Mouse (Mus musculus) kidney, postnatal 0 days (tissue): Measurements from ENCODE around the gene B4galnt1. TPM values are rescaled to one million over a fixed set of nuclear protein-coding genes. Genes with fewer than 3 reads are reported as not detected.

Source experiments
- ATAC-seq: fragments of 200-750 bp; cut with Nextera tagmentation; replicated peaks from 2 replicates; pipeline ENCODE4 v1.8.0; 2017; ENCODE audit warnings: low read depth, moderate number of reproducible peaks, moderate TSS enrichment, moderate library complexity; ENCODE audit not compliant: low FRiP score
- DNase-seq: peaks from one replicate; pipeline ENCODE4 v3.0.0-alpha.2; 2016; ENCODE audit warnings: low spot score
- H3K27ac ChIP-seq: fragments of 300-500 bp; sonication (generic); 2 replicates; pipeline ENCODE4 v1.5.1; 2014; ENCODE audit warnings: mild to moderate bottlenecking
- H3K27me3 ChIP-seq: fragments of 300-500 bp; sonication (generic); 2 replicates; pipeline ENCODE4 v1.6.1; 2014; ENCODE audit warnings: low read length, mixed read lengths; ENCODE audit not compliant: insufficient read depth
- H3K36me3 ChIP-seq: fragments of 300-500 bp; sonication (generic); 2 replicates; pipeline ENCODE4 v1.6.1; 2014; ENCODE audit warnings: low read length, mixed read lengths; ENCODE audit not compliant: insufficient read depth
- H3K4me1 ChIP-seq: fragments of 300-500 bp; sonication (generic); replicated peaks from 2 replicates; pipeline ENCODE4 v1.6.1; 2014; ENCODE audit warnings: antibody characterized with exemption, low read length, mixed read lengths; ENCODE audit not compliant: insufficient read depth
- H3K4me2 ChIP-seq: fragments of 300-500 bp; sonication (generic); 2 replicates; pipeline ENCODE4 v1.6.1; 2014; ENCODE audit warnings: mild to moderate bottlenecking, low read length, moderate library complexity, mixed read lengths
- H3K4me3 ChIP-seq: fragments of 300-500 bp; sonication (generic); replicated peaks from 2 replicates; pipeline ENCODE4 v1.5.1; 2014; ENCODE audit warnings: low read depth, low read length
- H3K9ac ChIP-seq: fragments of 300-500 bp; sonication (generic); 2 replicates; pipeline ENCODE4 v1.6.1; 2014; ENCODE audit warnings: low read depth, low read length
- H3K9me3 ChIP-seq: fragments of 300-500 bp; sonication (generic); replicated peaks from 2 replicates; pipeline ENCODE4 v1.6.1; 2016; ENCODE audit warnings: low read length, inconsistent platforms, mixed read lengths
- CTCF ChIP-seq: IDR thresholded peaks from 2 replicates; pipeline ENCODE4 v1.5.1; 2016; ENCODE audit warnings: antibody characterized with exemption, low read depth, mild to moderate bottlenecking, moderate library complexity
- WGBS: fragments of 180-500 bp; shearing (Covaris S2); extraction: QIAGEN DNeasy Blood & Tissue Kit; methylation state at CpG from one replicate; pipeline ENCODE4 v1.1.7; 2014; 5-methylcytosine and 5-hydroxymethylcytosine counted together
- polyA plus RNA-seq: library from polyadenylated mRNA; unstranded; fragments of >200 nt; fragmentation: Nextera tagmentation; extraction: Ambion mirVana; gene quantifications from 2 replicates; pipeline ENCODE4 v1.2.1, GENCODE M21; 2015

The B4galnt1 gene
- polyA plus RNA-seq, 1 experiment from 2014 or later: 16.4 TPM

DNA sequence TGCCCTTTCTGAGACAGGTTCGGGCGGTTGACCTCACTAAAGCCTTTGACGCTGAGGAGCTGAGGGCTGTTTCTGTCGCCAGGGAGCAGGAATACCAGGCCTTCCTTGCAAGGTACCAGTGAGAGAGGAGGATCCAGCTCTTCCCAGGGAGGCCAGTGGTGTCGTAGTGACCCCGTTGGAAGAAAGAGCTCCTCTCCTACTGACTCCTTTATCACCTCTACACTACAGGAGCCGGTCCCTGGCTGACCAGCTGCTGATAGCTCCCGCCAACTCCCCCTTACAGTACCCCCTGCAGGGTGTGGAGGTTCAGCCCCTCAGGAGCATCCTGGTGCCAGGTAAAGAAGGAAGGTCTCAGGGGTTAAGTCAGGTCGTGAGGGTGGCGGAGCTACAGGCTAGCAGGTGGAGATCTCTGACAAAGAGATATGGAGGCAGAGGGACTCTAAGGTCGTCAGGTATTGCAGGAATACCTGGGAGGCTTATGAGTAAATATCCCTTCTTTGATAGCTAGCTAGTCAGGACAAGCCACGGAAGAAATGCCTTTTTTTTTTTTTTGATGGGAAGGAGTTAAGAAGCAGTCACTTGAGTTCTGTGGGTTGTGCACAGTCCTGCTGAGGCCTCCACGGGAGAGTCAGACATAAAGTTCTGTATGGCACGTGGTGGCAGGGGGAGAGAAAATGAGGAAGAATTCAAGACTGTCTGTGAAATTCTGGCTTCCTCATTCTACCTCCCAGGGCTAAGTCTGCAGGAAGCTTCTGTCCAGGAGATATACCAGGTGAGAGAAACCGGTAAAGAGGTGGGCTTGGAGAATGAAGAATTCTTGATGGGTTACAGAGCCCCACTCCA, 2.0 kb downstream of the B4galnt1 start:
- no peak for TF ChIP-seq CTCF
- ATAC-seq: no peak
- H3K4me2 ChIP-seq: peak overlapping the region; percentile 93; the same call in 1 of the 2 replicates

DNA sequence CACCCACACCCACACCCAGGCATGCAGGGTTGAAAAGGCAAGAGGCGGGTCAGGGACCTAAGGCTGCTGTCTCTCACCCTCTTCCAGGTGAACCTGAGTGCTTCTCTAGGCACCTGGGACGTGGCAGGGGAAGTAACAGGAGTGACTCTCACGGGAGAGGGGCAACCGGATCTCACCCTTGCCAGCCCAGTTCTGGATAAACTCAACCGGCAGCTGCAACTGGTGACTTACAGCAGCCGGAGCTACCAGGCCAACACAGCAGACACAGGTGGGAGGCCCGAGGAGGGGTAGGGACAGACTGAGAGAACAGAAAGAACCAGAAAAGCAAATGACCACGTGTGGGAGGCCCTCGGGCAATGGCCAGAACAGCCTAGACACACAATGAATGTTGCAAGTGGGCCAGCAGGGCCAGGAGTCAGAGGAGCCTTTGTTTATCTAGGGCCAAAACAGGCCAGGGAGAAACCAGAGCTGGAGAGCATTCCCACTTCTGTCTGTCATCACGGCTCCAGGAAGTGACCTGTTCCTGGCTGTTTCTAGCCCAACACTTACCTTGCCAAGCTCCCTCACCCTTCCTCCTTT, 2.7 kb downstream of the B4galnt1 start:
- no peaks in the 10 kb centered on the region for H3K36me3 ChIP-seq
- H3K27me3 ChIP-seq: no peaks in the 10 kb centered on the region
- DNase-seq (no peak), ATAC-seq (no peak)
- no peak overlapping the region for H3K27ac ChIP-seq
- no peak overlapping the region for H3K4me3 ChIP-seq
- no peak overlapping the region for H3K4me2 ChIP-seq
- H3K9ac ChIP-seq: no peak overlapping the region
- no peaks in the 10 kb centered on the region for H3K9me3 ChIP-seq
- H3K4me1 ChIP-seq: peaks cover 9% of the 10 kb centered on the region; the same call in 1 of the 2 replicates
- TF ChIP-seq CTCF: no peak
- WGBS: 40% methylated on average over 10 of the region's 10 CpGs

More for the DNA sequence above, 2.0 kb downstream of the B4galnt1 start:
- H3K4me1 ChIP-seq: peaks cover 9% of the 10 kb centered on the region; the same call in 1 of the 2 replicates
- H3K4me3 ChIP-seq: no peak overlapping the region
- no peak overlapping the region for H3K9ac ChIP-seq
- DNase-seq: no peak
- H3K9me3 ChIP-seq: no peaks in the 10 kb centered on the region
- H3K27ac ChIP-seq: no peak overlapping the region
- H3K36me3 ChIP-seq: no peaks in the 10 kb centered on the region
- H3K27me3 ChIP-seq: no peaks in the 10 kb centered on the region
- WGBS: 39% methylated on average over 15 of the region's 15 CpGs

DNA sequence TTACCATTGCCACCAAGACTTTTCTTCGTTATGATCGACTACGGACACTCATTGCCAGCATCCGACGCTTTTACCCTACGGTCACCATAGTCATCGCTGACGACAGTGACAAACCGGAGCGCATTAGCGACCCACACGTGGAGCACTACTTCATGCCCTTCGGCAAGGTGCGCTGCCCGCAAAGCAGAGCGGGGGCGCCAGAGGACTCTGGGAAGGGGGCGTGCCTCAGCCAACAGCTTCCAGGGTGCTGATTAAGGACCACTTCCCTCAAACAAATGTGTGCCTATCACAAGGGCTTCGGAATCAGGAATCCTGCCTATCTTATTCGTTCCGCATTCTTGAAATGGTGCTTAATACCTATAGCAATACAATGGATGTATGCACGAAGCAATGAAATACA, 5.0 kb downstream of the B4galnt1 start:
- no peak overlapping the region for H3K27ac ChIP-seq
- H3K9me3 ChIP-seq: no peaks in the 10 kb centered on the region
- ATAC-seq (no peak), DNase-seq (no peak)
- peaks cover 9% of the 10 kb centered on the region; the same call in 1 of the 2 replicates for H3K4me1 ChIP-seq
- H3K4me2 ChIP-seq: peak overlapping the region; percentile 64
- no peaks in the 10 kb centered on the region for H3K27me3 ChIP-seq
- TF ChIP-seq CTCF: peak; percentile 48; the same call in 1 of the 2 replicates
- H3K4me3 ChIP-seq: peak overlapping the region; percentile 25
- no peak overlapping the region for H3K9ac ChIP-seq
- no peaks in the 10 kb centered on the region for H3K36me3 ChIP-seq
- WGBS: 6% methylated on average over 22 of the region's 22 CpGs

DNA sequence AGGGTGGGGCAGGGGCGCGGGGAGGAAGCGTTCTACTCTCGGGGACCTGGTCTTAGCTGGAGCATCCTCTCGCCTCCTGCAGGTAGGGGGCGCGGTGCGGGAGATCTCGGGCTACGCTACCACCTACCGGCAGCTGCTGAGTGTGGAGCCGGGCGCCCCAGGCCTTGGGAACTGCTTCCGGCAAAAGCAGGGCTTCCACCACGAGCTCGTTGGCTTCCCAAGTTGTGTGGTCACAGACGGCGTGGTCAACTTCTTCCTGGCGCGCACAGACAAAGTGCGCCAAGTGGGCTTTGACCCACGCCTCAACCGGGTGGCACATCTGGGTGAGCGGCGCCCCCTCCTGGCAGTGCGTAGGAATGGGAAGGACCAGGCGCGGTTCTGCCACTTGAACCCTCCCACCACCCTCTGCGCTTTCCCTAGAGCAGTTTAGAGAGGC, 5.8 kb downstream of the B4galnt1 start:
- WGBS: under 1% methylated on average over 28 of the region's 29 CpGs
- no peaks in the 10 kb centered on the region for H3K36me3 ChIP-seq
- H3K9ac ChIP-seq: no peak overlapping the region
- DNase-seq: peak; percentile 77
- peak; percentile 83 for TF ChIP-seq CTCF
- no peak overlapping the region for H3K27ac ChIP-seq
- peak; percentile 70 for ATAC-seq
- H3K4me1 ChIP-seq: peaks cover 3% of the 10 kb centered on the region; the same call in 1 of the 2 replicates
- H3K4me3 ChIP-seq: peak overlapping the region; percentile 25
- peak overlapping the region; percentile 64 for H3K4me2 ChIP-seq
- H3K27me3 ChIP-seq: no peaks in the 10 kb centered on the region
- no peaks in the 10 kb centered on the region for H3K9me3 ChIP-seq

DNA sequence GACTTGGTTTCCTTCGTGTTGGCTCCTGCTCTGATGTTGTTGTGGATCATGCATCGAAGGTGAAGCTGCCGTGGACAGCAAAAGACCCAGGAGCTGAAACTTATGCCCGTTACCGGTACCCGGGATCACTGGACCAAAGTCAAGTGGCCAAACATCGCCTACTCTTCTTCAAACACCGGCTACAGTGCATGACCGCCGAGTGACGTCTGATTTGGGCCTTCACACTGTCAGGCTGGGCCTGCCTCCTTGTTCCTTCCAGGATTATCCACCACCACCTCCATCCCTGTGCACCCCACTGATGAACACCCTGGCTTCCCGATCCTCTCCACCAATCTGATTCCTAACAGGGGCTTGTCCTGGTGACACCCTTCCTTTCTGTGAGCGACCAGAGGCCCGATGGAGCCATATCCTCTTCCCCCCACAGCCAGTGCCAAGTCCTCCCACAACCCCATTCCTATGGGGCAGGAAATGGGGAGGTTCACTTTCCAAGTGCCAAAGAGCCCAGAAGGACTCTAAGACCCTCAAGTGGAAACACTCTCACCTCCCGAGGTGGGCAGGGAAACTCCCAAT, 6.7 kb downstream of the B4galnt1 start:
- no peak for DNase-seq
- Histone ChIP-seq H3K36me3 (no peaks in the 10 kb centered on the region), H3K9ac (no peak overlapping the region), H3K27ac (no peak overlapping the region), H3K27me3 (no peaks in the 10 kb centered on the region), H3K4me3 (no peak overlapping the region), H3K4me2 (no peak overlapping the region), H3K4me1 (0 out of 2 replicates have a peak, but pooled peaks cover 3% of the 10 kb centered on the region), H3K9me3 (no peaks in the 10 kb centered on the region)
- 86% methylated on average over 15 of the region's 15 CpGs for WGBS
- no peak for ATAC-seq
- no peak for TF ChIP-seq CTCF
